Mouse (Mus musculus): ENCODE measurements at regions not wholly inside any gene's neighbourhood (a gene's known extent, or its start where the extent isn't known, plus 50 kb on each side); places are given as distances from the start of the nearest gene placed in this dataset.

- ATAC-seq (ENCODE audit: insufficient number of reproducible peaks, low FRiP score, low TSS enrichment, low read depth), result no peak
- WGBS, result 71% methylated on average over 10 of the region's 10 CpGs
- Histone ChIP-seq H3K27ac (no peak overlapping the region), H3K4me2 (no peak overlapping the region), H3K9ac (no peak overlapping the region), H3K36me3 (no peaks in the 10 kb centered on the region), H3K4me3 (no peak overlapping the region), H3K4me1 (peaks cover 9% of the 10 kb centered on the region; the same call in 1 of the 2 replicates), H3K27me3 (no peaks in the 10 kb centered on the region), H3K9me3 (no peaks in the 10 kb centered on the region)
Measured at GRCm38 (mm10) chr12:70727496-70728259, 97.6 kb upstream of the Frmd6 start.

- no peak overlapping the region for H3K9ac ChIP-seq
- peaks cover 9% of the 10 kb centered on the region; the same call in 1 of the 2 replicates for H3K4me1 ChIP-seq
- no peak overlapping the region for H3K4me3 ChIP-seq
- no peak overlapping the region for H3K4me2 ChIP-seq
- H3K36me3 ChIP-seq, result no peaks in the 10 kb centered on the region
- H3K9me3 ChIP-seq, result no peaks in the 10 kb centered on the region
- no peaks in the 10 kb centered on the region for H3K27me3 ChIP-seq
- H3K27ac ChIP-seq, result no peak overlapping the region
- WGBS, result 80% methylated on average over 1 of the region's 1 CpGs
- ATAC-seq (ENCODE audit: insufficient number of reproducible peaks, low FRiP score, low TSS enrichment, low read depth), result no peak
Measured at GRCm38 (mm10) chr12:70728407-70728806, 96.9 kb upstream of the Frmd6 start.

- Histone ChIP-seq H3K27ac (no peak overlapping the region), H3K4me1 (peaks cover 9% of the 10 kb centered on the region; the same call in 1 of the 2 replicates)
Measured at GRCm38 (mm10) chr12:70729961-70730360, 95.4 kb upstream of the Frmd6 start.

GRCm38 (mm10) chr12:70731498-70731897 lies 93.8 kb upstream of the Frmd6 start:
- Histone ChIP-seq H3K9ac (no peak overlapping the region), H3K4me3 (no peak overlapping the region), H3K9me3 (no peaks in the 10 kb centered on the region), H3K27me3 (no peaks in the 10 kb centered on the region), H3K36me3 (no peaks in the 10 kb centered on the region), H3K4me1 (peaks cover 9% of the 10 kb centered on the region; the same call in 1 of the 2 replicates), H3K27ac (no peak overlapping the region), H3K4me2 (no peak overlapping the region)
- WGBS, result 70% methylated on average over 6 of the region's 6 CpGs
- no peak for ATAC-seq (ENCODE audit: insufficient number of reproducible peaks, low FRiP score, low TSS enrichment, low read depth)

More at GRCm38 (mm10) chr12:70729961-70730360, 95.4 kb upstream of the Frmd6 start:
- Histone ChIP-seq H3K4me2 (no peak overlapping the region), H3K27me3 (no peaks in the 10 kb centered on the region), H3K36me3 (no peaks in the 10 kb centered on the region), H3K9ac (no peak overlapping the region), H3K4me3 (no peak overlapping the region), H3K9me3 (no peaks in the 10 kb centered on the region)
- ATAC-seq (ENCODE audit: insufficient number of reproducible peaks, low FRiP score, low TSS enrichment, low read depth), result no peak
- WGBS, result 52% methylated on average over 6 of the region's 6 CpGs

GRCm38 (mm10) chr12:70732591-70732990 lies 92.7 kb upstream of the Frmd6 start:
- no peak overlapping the region for H3K4me2 ChIP-seq
- H3K27ac ChIP-seq, result no peak overlapping the region
- H3K9ac ChIP-seq, result no peak overlapping the region
- no peak overlapping the region for H3K4me3 ChIP-seq
- no peaks in the 10 kb centered on the region for H3K36me3 ChIP-seq
- no peaks in the 10 kb centered on the region for H3K9me3 ChIP-seq
- 92% methylated on average over 3 of the region's 3 CpGs for WGBS
- ATAC-seq (ENCODE audit: insufficient number of reproducible peaks, low FRiP score, low TSS enrichment, low read depth), result no peak
- H3K4me1 ChIP-seq, result peaks cover 9% of the 10 kb centered on the region; the same call in 1 of the 2 replicates
- no peaks in the 10 kb centered on the region for H3K27me3 ChIP-seq

DNA sequence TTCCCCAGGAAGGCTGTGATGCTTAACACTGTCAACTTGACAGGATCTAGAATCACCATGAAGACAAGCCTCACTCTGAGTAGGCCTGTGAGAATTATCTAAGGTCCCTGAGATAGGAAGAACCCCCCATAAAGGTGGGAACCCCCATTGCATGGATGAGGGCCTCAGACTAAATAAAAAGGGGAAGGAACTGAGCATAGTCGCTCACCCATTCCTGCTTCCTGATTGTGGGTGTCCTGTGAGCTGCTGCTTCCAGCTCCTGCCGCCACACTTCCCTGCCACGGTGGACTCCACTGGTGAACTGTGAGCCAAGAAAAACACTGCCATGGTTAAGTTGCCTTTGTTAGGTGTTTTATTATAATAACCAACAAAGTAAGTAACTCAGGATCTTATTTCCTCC lies 86.8 kb upstream of the Frmd6 start:
- H3K4me3 ChIP-seq, result no peak overlapping the region
- H3K4me1 ChIP-seq, result peaks cover 9% of the 10 kb centered on the region
- WGBS, result 68% methylated on average over 3 of the region's 3 CpGs
- no peak overlapping the region for H3K4me2 ChIP-seq
- H3K36me3 ChIP-seq, result no peaks in the 10 kb centered on the region
- H3K9ac ChIP-seq, result no peak overlapping the region
- H3K27me3 ChIP-seq, result no peaks in the 10 kb centered on the region
- H3K9me3 ChIP-seq, result no peaks in the 10 kb centered on the region
- ATAC-seq (ENCODE audit: insufficient number of reproducible peaks, low FRiP score, low TSS enrichment, low read depth), result no peak
- no peak overlapping the region for H3K27ac ChIP-seq

GRCm38 (mm10) chr12:70739316-70739715 lies 86.0 kb upstream of the Frmd6 start:
- H3K4me2 ChIP-seq, result no peak overlapping the region
- H3K9ac ChIP-seq, result no peak overlapping the region
- H3K36me3 ChIP-seq, result no peaks in the 10 kb centered on the region
- H3K9me3 ChIP-seq, result no peaks in the 10 kb centered on the region
- peaks cover 9% of the 10 kb centered on the region for H3K4me1 ChIP-seq
- no peaks in the 10 kb centered on the region for H3K27me3 ChIP-seq
- no peak overlapping the region for H3K27ac ChIP-seq
- no peak for ATAC-seq (ENCODE audit: insufficient number of reproducible peaks, low FRiP score, low TSS enrichment, low read depth)
- 77% methylated on average over 6 of the region's 6 CpGs for WGBS
- no peak overlapping the region for H3K4me3 ChIP-seq

DNA sequence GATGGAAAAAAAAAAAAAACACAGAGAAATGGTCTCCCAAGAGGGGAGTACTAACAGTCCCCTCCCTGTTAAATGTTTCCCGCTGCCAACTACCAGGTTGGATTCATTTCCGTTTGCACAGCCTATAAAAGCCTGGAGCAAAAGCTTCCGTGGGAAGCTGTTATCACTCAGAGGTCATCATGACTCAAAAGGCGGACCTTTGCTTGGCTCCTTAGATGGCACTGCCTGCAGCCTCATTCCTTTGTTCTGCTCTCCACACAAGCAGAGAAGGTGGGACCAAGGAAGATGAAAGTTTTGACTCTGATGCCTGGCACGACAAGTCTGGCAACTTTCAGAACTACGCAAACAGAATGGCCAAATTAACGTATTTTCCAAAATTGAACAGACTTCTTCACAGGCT lies 85.5 kb upstream of the Frmd6 start:
- Histone ChIP-seq H3K9ac (no peak overlapping the region), H3K4me1 (peaks cover 9% of the 10 kb centered on the region), H3K36me3 (no peaks in the 10 kb centered on the region), H3K4me2 (no peak overlapping the region), H3K27me3 (no peaks in the 10 kb centered on the region), H3K4me3 (no peak overlapping the region), H3K9me3 (no peaks in the 10 kb centered on the region), H3K27ac (no peak overlapping the region)
- 37% methylated on average over 7 of the region's 7 CpGs for WGBS
- ATAC-seq (ENCODE audit: insufficient number of reproducible peaks, low FRiP score, low TSS enrichment, low read depth), result no peak

GRCm38 (mm10) chr12:70742836-70743235 lies 82.5 kb upstream of the Frmd6 start:
- Histone ChIP-seq H3K36me3 (no peaks in the 10 kb centered on the region), H3K27ac (no peak overlapping the region), H3K4me3 (no peak overlapping the region), H3K9me3 (no peaks in the 10 kb centered on the region), H3K4me2 (no peak overlapping the region), H3K9ac (no peak overlapping the region), H3K4me1 (peaks cover 9% of the 10 kb centered on the region), H3K27me3 (no peaks in the 10 kb centered on the region)
- no peak for ATAC-seq (ENCODE audit: insufficient number of reproducible peaks, low FRiP score, low TSS enrichment, low read depth)
- 48% methylated on average over 3 of the region's 3 CpGs for WGBS

DNA sequence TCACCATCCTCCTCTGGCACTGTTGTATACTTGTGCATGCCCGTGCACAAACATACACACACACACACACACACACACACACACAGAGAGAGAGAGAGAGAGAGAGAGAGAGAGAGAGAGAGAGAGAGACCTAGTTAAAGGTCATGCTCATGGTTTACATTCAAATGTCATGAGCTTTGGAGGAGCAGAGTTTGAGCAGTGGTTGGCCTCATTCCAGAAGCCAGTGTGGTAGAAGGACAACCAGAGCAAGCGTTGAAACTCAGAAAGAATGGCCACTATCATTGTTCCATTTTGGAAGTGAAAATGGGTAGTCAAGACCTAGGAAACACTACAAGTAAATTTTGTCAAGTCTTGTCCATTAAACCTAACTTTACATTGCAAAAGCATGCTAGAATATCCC lies 79.6 kb upstream of the Frmd6 start:
- Histone ChIP-seq H3K4me3 (no peak overlapping the region), H3K27me3 (no peaks in the 10 kb centered on the region), H3K9ac (no peak overlapping the region), H3K27ac (no peak overlapping the region), H3K4me1 (peaks cover 12% of the 10 kb centered on the region; the same call in 1 of the 2 replicates), H3K4me2 (no peak overlapping the region), H3K36me3 (no peaks in the 10 kb centered on the region), H3K9me3 (no peaks in the 10 kb centered on the region)
- no peak for ATAC-seq (ENCODE audit: insufficient number of reproducible peaks, low FRiP score, low TSS enrichment, low read depth)
- 76% methylated on average over 2 of the region's 2 CpGs for WGBS

GRCm38 (mm10) chr12:70749651-70750050 lies 75.7 kb upstream of the Frmd6 start:
- Histone ChIP-seq H3K9ac (no peak overlapping the region), H3K4me2 (no peak overlapping the region), H3K4me3 (no peak overlapping the region), H3K4me1 (peaks cover 31% of the 10 kb centered on the region), H3K27me3 (no peaks in the 10 kb centered on the region), H3K36me3 (no peaks in the 10 kb centered on the region), H3K9me3 (no peaks in the 10 kb centered on the region), H3K27ac (no peak overlapping the region)
- 59% methylated on average over 2 of the region's 2 CpGs for WGBS
- no peak for ATAC-seq (ENCODE audit: insufficient number of reproducible peaks, low FRiP score, low TSS enrichment, low read depth)

GRCm38 (mm10) chr12:70750651-70751578 lies 74.4 kb upstream of the Frmd6 start:
- Histone ChIP-seq H3K27me3 (no peaks in the 10 kb centered on the region), H3K4me1 (peaks cover 31% of the 10 kb centered on the region), H3K4me3 (no peak overlapping the region), H3K4me2 (no peak overlapping the region), H3K9ac (no peak overlapping the region), H3K27ac (peak overlapping the region; percentile 8), H3K36me3 (no peaks in the 10 kb centered on the region), H3K9me3 (no peaks in the 10 kb centered on the region)
- no peak for ATAC-seq (ENCODE audit: insufficient number of reproducible peaks, low FRiP score, low TSS enrichment, low read depth)
- 47% methylated on average over 7 of the region's 7 CpGs for WGBS

Measured in limb, embryonic 15.5 days (tissue).